Mouse (Mus musculus) kidney, postnatal 25 days (tissue): ENCODE results near the gene Slitrk6.

Experiments
- DNase-seq, 2 experiments: peaks; one replicate each; pipeline ENCODE4 v3.0.0; 2021; ENCODE audit warnings: mixed read lengths in 2 of 2

The Slitrk6 gene

DNA sequence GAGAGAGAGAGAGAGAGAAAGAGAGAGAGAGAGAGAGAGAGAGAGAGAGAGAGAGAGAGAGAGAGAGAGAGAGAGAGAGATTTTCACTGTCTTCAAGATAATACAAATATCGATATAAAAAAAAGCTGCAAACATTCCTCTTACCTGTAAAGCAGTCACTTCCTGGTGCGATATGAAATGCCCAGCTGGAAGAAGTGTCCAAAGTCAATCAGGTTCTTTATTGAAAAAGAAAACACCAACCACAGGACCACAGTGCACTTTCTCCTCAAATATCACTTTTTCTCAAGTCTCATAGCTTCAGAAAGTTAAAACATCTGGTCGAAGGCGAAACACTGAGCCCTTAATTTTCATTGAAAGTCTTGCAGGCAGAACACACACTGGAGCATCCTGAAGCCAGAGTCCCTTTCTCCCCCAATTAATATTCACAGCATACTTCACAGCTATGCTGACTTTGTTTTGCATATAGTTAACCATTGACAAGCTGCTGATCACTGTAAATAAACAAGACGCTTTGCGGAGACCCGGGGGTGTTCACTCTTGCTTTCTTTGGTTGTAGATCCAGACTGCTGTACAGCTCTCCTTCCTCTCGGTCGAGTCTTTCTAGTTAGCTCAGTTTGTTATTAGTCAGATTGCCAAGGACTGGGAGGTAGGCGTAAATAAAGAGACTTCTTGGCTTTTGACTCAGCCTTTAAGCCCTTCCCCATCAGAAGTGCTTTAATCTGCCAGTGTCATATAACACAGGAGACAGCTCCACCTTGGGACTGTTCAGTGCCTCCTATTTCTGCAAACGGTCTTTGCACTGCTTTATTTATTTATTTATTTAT is at the start of gene Slitrk6:
Gene Slitrk6, minus strand, starts transcription at position 666 of the 824 bp plus-strand sequence.
- no peak for DNase-seq

- DNase-seq, result peak in 1 of 2 experiments; percentile 9
Observed at GRCm38 (mm10) chr14:110777546-110777945, 22.6 kb upstream of the Slitrk6 start.

GRCm38 (mm10) chr14:110770694-110771093 is 15.7 kb upstream of the Slitrk6 start:
- DNase-seq, result no peak

- no peak for DNase-seq
Observed at GRCm38 (mm10) chr14:110762588-110763220, 7.8 kb upstream of the Slitrk6 start.

DNA sequence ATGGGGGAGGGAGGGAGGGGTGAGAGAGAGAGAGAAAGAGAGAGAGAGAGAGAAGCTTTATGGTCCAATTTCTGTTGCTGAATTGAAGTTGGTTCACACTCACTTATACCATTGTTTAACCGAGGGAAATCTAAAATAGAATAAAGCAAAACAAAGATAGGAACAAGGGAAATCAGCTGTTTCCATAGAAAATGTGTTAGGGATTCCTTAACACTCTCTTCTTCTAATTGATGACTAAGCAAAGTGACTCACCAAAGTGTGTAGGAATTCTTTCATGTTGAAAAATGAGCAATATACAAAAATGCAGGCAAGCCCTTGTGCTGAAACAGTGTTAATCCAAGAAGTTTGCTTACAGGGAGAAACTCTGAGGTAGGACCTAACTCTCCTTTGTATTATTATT is 6.0 kb upstream of the Slitrk6 start:
- DNase-seq, result no peak

DNA sequence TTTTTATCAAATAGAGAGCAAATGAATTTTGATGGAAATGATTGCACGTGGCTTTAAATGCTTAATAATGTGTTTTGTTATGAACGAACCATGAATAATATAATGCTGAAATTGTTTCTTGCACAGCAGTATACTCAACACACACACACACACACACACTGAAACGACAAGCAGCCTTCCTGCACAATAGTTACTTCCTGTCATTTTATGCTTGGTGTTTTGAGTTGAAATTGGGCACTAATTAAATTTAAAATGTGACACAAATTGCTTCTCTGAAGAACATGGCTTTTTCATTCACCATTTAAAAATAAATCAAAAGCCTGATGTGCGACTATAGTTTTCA is 330 bp upstream of the Slitrk6 start:
- DNase-seq, result no peak

DNA sequence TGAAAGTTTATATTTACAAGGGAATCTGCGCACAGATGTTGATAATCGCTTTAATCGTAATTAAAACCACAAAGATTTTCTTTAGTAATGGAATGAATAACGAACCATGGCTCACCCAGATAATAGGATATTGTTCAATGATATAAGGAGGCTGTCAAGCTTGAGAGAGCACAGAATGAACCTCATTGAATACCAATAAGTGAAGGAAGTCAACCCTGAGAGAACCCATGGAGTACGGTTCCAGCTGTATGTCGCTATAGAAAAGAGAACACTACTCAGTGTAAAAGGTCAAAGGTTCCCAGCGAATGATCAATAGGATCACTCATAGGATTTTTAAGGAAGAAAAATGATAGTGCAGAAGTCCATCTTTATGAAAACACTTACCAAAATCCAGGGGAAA is 15.1 kb downstream of the Slitrk6 start:
- DNase-seq, result no peak

DNA sequence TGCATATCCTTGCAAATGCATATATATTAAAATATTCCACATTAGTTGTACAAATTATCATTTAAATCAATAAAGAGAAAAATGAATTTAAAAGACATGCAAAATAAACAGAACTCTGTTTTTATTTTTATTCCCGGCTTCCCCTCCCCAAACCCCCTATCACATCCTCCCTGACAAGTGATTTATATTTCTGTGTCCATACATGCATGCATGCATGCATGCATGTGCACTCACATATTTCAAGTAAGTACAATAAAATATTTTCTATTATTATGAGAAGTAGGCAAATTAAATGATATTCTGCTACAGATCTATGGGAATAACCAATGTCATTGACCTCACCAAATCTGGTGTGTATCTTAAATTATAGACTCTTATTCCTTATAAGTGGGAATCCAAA is 15.6 kb downstream of the Slitrk6 start:
- DNase-seq, result no peak

- no peak for DNase-seq
Observed at GRCm38 (mm10) chr14:110728344-110728910, 26.5 kb downstream of the Slitrk6 start.

- DNase-seq, result no peak
Observed at GRCm38 (mm10) chr14:110724026-110724576, 30.8 kb downstream of the Slitrk6 start.
